Mouse (Mus musculus): ENCODE data around the gene Olfr723. TPM values are rescaled to one million over a fixed set of nuclear protein-coding genes. Genes with fewer than 3 reads are reported as not detected.
"Not testable (repeated sequence)": the region's sequence is repeated elsewhere in the genome, so short reads cannot be mapped to it uniquely, and the experiment has no call there.

Gene Olfr723
- not detected in 2 replicates for polyA plus RNA-seq (2015; fragmentation: Nextera tagmentation; extraction: Ambion mirVana)

DNA sequence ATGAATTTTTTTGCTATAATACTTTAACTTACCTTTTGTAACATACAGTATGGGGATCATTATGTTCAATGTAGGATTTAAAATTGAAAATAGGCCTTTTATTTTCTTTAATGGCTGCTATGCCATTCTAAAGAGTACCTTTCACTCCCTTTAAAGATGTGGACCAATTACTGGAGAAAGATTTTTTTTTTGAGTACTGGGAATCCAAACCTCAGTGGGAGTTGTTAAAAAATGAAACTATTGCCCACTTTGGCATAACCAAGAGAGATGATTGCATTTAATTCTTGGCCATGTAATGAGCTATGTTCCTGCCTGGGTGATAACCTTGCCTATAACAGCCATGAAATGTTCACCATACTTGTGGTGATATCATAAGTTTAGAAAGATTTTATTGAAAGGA is at the start of gene Olfr723:
TSS of gene Olfr723 (minus strand) at position 101 of the 400 bp plus-strand sequence.
- H3K9me3 ChIP-seq (ENCODE audit: control insufficient read depth, low read length); H3K4me1 ChIP-seq (ENCODE audit: control insufficient read depth, insufficient read depth, low read depth, low read length); H3K27me3 ChIP-seq (replicated peaks; ENCODE audit: control insufficient read depth, insufficient read depth, low read length); H3K36me3 ChIP-seq (ENCODE audit: control insufficient read depth, insufficient read depth, low read length); H3K27ac ChIP-seq (ENCODE audit: low read depth, low read length); ATAC-seq; H3K4me2 ChIP-seq (ENCODE audit: low read length); H3K4me3 ChIP-seq (ENCODE audit: low read length); H3K9ac ChIP-seq (ENCODE audit: low read depth, low read length): not testable (repeated sequence)

DNA sequence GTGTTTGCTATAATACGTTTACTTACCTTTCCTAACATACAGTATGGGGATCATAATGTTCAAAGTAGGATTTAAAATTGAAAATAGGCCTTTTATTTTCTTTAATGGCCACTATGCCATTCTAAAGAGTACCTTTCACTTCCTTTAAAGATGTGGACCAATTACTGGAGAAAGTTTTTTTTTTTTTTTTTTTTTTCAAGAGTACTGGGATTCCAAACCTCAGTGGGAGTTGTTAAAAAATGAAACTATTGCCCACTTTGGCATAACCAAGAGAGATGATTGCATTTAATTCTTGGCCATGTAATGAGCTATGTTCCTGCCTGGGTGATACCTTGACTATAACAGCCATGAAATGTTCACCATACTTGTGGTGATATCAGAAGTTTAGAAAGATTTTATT is 31.6 kb upstream of the Olfr723 start, which contains the start of gene Olfr724:
TSS of gene Olfr724 (minus strand) at position 101 of the 400 bp plus-strand sequence.
- H3K4me1 ChIP-seq (ENCODE audit: control insufficient read depth, insufficient read depth, low read depth, low read length); H3K9ac ChIP-seq (ENCODE audit: low read depth, low read length); H3K9me3 ChIP-seq (ENCODE audit: control insufficient read depth, low read length); H3K36me3 ChIP-seq (ENCODE audit: control insufficient read depth, insufficient read depth, low read length); ATAC-seq; H3K4me3 ChIP-seq (ENCODE audit: low read length); H3K27ac ChIP-seq (ENCODE audit: low read depth, low read length); H3K27me3 ChIP-seq (replicated peaks; ENCODE audit: control insufficient read depth, insufficient read depth, low read length); H3K4me2 ChIP-seq (ENCODE audit: low read length): not testable (repeated sequence)
- 89% methylated on average over 1 of the region's 1 CpGs for WGBS

DNA sequence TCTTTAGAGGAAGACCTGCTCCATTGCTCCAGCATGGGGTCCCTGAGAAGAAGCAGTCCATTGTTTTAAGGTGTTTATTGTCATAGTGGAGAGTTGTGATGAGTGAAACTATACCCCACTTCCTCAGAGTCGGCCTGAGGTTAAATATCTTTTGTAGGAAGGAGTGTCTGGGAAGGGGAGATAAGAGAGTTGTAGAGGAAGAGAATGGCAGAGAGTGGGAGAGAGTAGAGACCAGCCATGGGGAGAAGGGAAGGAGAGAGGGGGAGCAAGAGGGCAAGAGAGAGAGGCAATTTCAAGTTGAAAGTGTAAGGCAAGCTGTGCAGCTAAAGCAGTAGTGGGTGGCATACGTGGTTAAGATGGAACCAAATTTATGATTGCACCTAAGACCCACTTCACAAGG is 24.3 kb upstream of the Olfr723 start:
- Histone ChIP-seq H3K27ac (ENCODE audit: low read depth, low read length) (no peak overlapping the region), H3K4me2 (ENCODE audit: low read length) (no peak overlapping the region), H3K27me3 (replicated peaks; ENCODE audit: control insufficient read depth, insufficient read depth, low read length) (no peaks in the 10 kb centered on the region), H3K36me3 (ENCODE audit: control insufficient read depth, insufficient read depth, low read length) (no peaks in the 10 kb centered on the region), H3K9ac (ENCODE audit: low read depth, low read length) (no peak overlapping the region), H3K9me3 (ENCODE audit: control insufficient read depth, low read length) (no peaks in the 10 kb centered on the region), H3K4me3 (ENCODE audit: low read length) (no peak overlapping the region), H3K4me1 (ENCODE audit: control insufficient read depth, insufficient read depth, low read depth, low read length) (no peaks in the 10 kb centered on the region)
- 55% methylated on average over 2 of the region's 2 CpGs for WGBS
- ATAC-seq: no peak

DNA sequence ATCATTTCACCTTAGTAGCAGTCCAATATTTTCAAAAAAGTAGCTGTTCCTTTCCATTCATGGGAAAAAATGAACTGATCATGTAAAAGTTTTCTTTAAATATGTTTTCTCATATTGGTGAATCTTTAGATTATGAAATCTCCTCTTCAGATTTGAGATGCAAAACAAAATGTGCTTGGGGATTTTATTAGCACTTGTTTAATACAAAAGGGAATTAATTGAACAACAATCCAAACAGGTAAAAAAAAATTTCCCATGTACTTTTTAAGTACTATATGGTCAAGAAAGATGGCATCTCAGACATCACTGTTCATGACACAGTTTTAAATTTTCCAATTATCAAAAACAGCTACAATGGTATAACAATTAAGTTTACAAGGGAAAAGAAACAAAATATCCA is 29.7 kb downstream of the Olfr723 start, which contains the start of gene Olfr722:
TSS of gene Olfr722 (minus strand) at position 101 of the 400 bp plus-strand sequence.
- Histone ChIP-seq H3K9ac (ENCODE audit: low read depth, low read length) (no peak within 1 kb of the TSS), H3K4me2 (ENCODE audit: low read length) (no peak within 1 kb of the TSS), H3K27ac (ENCODE audit: low read depth, low read length) (no peak within 1 kb of the TSS), H3K4me1 (ENCODE audit: control insufficient read depth, insufficient read depth, low read depth, low read length) (no peaks in the 10 kb centered on the region), H3K36me3 (ENCODE audit: control insufficient read depth, insufficient read depth, low read length) (no peaks in the 10 kb centered on the region), H3K4me3 (ENCODE audit: low read length) (no peak within 1 kb of the TSS), H3K9me3 (ENCODE audit: control insufficient read depth, low read length) (no peaks in the 10 kb centered on the region), H3K27me3 (replicated peaks; ENCODE audit: control insufficient read depth, insufficient read depth, low read length) (no peaks in the 10 kb centered on the region)
- no peak for ATAC-seq

Other genes starting within 250 kb of the Olfr723 start
- 26.4 and 26.7 TPM in 2 replicates for gene Armh4, start 148.4 kb downstream of the Olfr723 start, polyA plus RNA-seq (2015; fragmentation: Nextera tagmentation; extraction: Ambion mirVana)
- not detected in 2 replicates for gene Olfr722, start 29.8 kb downstream of the Olfr723 start, polyA plus RNA-seq (2015; fragmentation: Nextera tagmentation; extraction: Ambion mirVana)
- not detected in 2 replicates for gene Olfr724, start 31.5 kb upstream of the Olfr723 start, polyA plus RNA-seq (2015; fragmentation: Nextera tagmentation; extraction: Ambion mirVana)
- not detected in 2 replicates for gene Olfr725, start 108.6 kb upstream of the Olfr723 start, polyA plus RNA-seq (2015; fragmentation: Nextera tagmentation; extraction: Ambion mirVana)
- gene Olfr726, start 159.2 kb upstream of the Olfr723 start, polyA plus RNA-seq (2015; fragmentation: Nextera tagmentation; extraction: Ambion mirVana): not detected in 2 replicates
- gene Olfr727, start 191.4 kb upstream of the Olfr723 start, polyA plus RNA-seq (2015; fragmentation: Nextera tagmentation; extraction: Ambion mirVana): not detected in 2 replicates
- gene Olfr728, start 210.9 kb upstream of the Olfr723 start, polyA plus RNA-seq (2015; fragmentation: Nextera tagmentation; extraction: Ambion mirVana): not detected in 2 replicates
- not detected in 2 replicates for gene Olfr729, start 221.1 kb upstream of the Olfr723 start, polyA plus RNA-seq (2015; fragmentation: Nextera tagmentation; extraction: Ambion mirVana)